Mouse (Mus musculus) megakaryocyte, embryonic 14.5 days (primary cell): ENCODE measurements around the gene Nebl. TPM values are rescaled to one million over a fixed set of nuclear protein-coding genes. Genes with fewer than 3 reads are reported as not detected.

ENCODE experiments used
- H3K27me3 ChIP-seq: replicated peaks from 2 replicates; pipeline ENCODE3; 2012; ENCODE audit warnings: inconsistent platforms
- H3K36me3 ChIP-seq: replicated peaks from 2 replicates; pipeline ENCODE3; 2012; ENCODE audit warnings: low read length, inconsistent platforms, mixed read lengths
- H3K4me1 ChIP-seq: 2 replicates; pipeline ENCODE4 v1.6.1; 2012; ENCODE audit warnings: inconsistent platforms
- H3K4me3 ChIP-seq: replicated peaks from 2 replicates; pipeline ENCODE3; 2012; ENCODE audit warnings: moderate library complexity, mild to moderate bottlenecking, inconsistent platforms
- H3K9me3 ChIP-seq: 2 replicates; pipeline ENCODE4 v1.6.1; 2012; ENCODE audit warnings: inconsistent platforms
- FLI1 ChIP-seq: IDR thresholded peaks from 2 replicates; pipeline ENCODE4 v1.6.1; 2012; ENCODE audit warnings: low read length, inconsistent platforms, mixed read lengths
- GATA1 ChIP-seq: IDR thresholded peaks from 3 replicates; pipeline ENCODE4 v1.6.1; 2012; ENCODE audit warnings: mixed read lengths, low read length, inconsistent platforms, borderline replicate concordance
- polyA plus RNA-seq: library from polyadenylated mRNA; stranded (reverse); fragments of >175 nt; gene quantifications from 2 replicates; pipeline ENCODE4 v1.2.3, GENCODE M21; 2012; ENCODE audit warnings: low replicate concordance; ENCODE audit not compliant: insufficient read depth

The Nebl gene
- polyA plus RNA-seq, 1 experiment = 0.04 TPM

- Histone ChIP-seq H3K4me1 (no peaks in the 10 kb centered on the region), H3K36me3 (no peaks in the 10 kb centered on the region), H3K27me3 (no peaks in the 10 kb centered on the region), H3K4me3 (no peak overlapping the region), H3K9me3 (peaks cover 12% of the 10 kb centered on the region)
- no peak for TF ChIP-seq GATA1
- no peak for TF ChIP-seq FLI1
These were observed 20.0 kb downstream of the Nebl start for GRCm38 (mm10) chr2:17711216-17711615.

- H3K27me3 ChIP-seq = no peaks in the 10 kb centered on the region
- H3K4me3 ChIP-seq = no peak overlapping the region
- H3K36me3 ChIP-seq = no peaks in the 10 kb centered on the region
- H3K4me1 ChIP-seq = no peaks in the 10 kb centered on the region
- TF ChIP-seq FLI1 (no peak), GATA1 (no peak)
- H3K9me3 ChIP-seq = peaks cover 9% of the 10 kb centered on the region
These were observed 21.2 kb downstream of the Nebl start for GRCm38 (mm10) chr2:17710083-17710482.

GRCm38 (mm10) chr2:17705964-17706363, 25.3 kb downstream of the Nebl start:
- no peaks in the 10 kb centered on the region for H3K36me3 ChIP-seq
- TF ChIP-seq FLI1 (no peak), GATA1 (no peak)

GRCm38 (mm10) chr2:17705426-17705825, 25.8 kb downstream of the Nebl start:
- Histone ChIP-seq H3K4me3 (no peak overlapping the region), H3K27me3 (no peaks in the 10 kb centered on the region), H3K9me3 (no peaks in the 10 kb centered on the region), H3K36me3 (no peaks in the 10 kb centered on the region), H3K4me1 (peaks cover 3% of the 10 kb centered on the region; the same call in 1 of the 2 replicates)
- TF ChIP-seq GATA1 (no peak), FLI1 (no peak)

More at GRCm38 (mm10) chr2:17705964-17706363, 25.3 kb downstream of the Nebl start:
- peaks cover 2% of the 10 kb centered on the region for H3K9me3 ChIP-seq
- peaks cover 3% of the 10 kb centered on the region; the same call in 1 of the 2 replicates for H3K4me1 ChIP-seq
- H3K4me3 ChIP-seq = no peak overlapping the region
- H3K27me3 ChIP-seq = no peaks in the 10 kb centered on the region

- Histone ChIP-seq H3K9me3 (no peaks in the 10 kb centered on the region), H3K4me1 (peaks cover 3% of the 10 kb centered on the region; the same call in 1 of the 2 replicates), H3K27me3 (no peaks in the 10 kb centered on the region), H3K4me3 (no peak overlapping the region), H3K36me3 (no peaks in the 10 kb centered on the region)
- no peak for TF ChIP-seq FLI1
- TF ChIP-seq GATA1 = no peak
These were observed 28.1 kb downstream of the Nebl start for GRCm38 (mm10) chr2:17703170-17703512.

GRCm38 (mm10) chr2:17702481-17703169, 28.6 kb downstream of the Nebl start:
- Histone ChIP-seq H3K9me3 (no peaks in the 10 kb centered on the region), H3K27me3 (no peaks in the 10 kb centered on the region), H3K4me3 (peak overlapping the region; percentile 47), H3K4me1 (peaks cover 3% of the 10 kb centered on the region; the same call in 1 of the 2 replicates), H3K36me3 (no peaks in the 10 kb centered on the region)
- no peak for TF ChIP-seq GATA1
- no peak for TF ChIP-seq FLI1

- no peaks in the 10 kb centered on the region for H3K36me3 ChIP-seq
- no peak for TF ChIP-seq GATA1
- H3K4me1 ChIP-seq = peaks cover 3% of the 10 kb centered on the region; the same call in 1 of the 2 replicates
- H3K27me3 ChIP-seq = no peaks in the 10 kb centered on the region
- H3K4me3 ChIP-seq = no peak overlapping the region
- no peaks in the 10 kb centered on the region for H3K9me3 ChIP-seq
These were observed 32.8 kb downstream of the Nebl start for GRCm38 (mm10) chr2:17698161-17699087.

- Histone ChIP-seq H3K36me3 (no peaks in the 10 kb centered on the region), H3K27me3 (no peaks in the 10 kb centered on the region), H3K4me1 (peaks cover 4% of the 10 kb centered on the region; the same call in 1 of the 2 replicates), H3K4me3 (no peak overlapping the region), H3K9me3 (no peaks in the 10 kb centered on the region)
- no peak for TF ChIP-seq FLI1
- no peak for TF ChIP-seq GATA1
These were observed 38.3 kb downstream of the Nebl start for GRCm38 (mm10) chr2:17692926-17693325.

GRCm38 (mm10) chr2:17690264-17690663, 41.0 kb downstream of the Nebl start:
- Histone ChIP-seq H3K27me3 (no peaks in the 10 kb centered on the region), H3K36me3 (no peaks in the 10 kb centered on the region), H3K9me3 (no peaks in the 10 kb centered on the region), H3K4me3 (no peak overlapping the region), H3K4me1 (peaks cover 4% of the 10 kb centered on the region; the same call in 1 of the 2 replicates)
- no peak for TF ChIP-seq FLI1
- TF ChIP-seq GATA1 = no peak

- Histone ChIP-seq H3K9me3 (no peaks in the 10 kb centered on the region), H3K4me1 (peaks cover 4% of the 10 kb centered on the region; the same call in 1 of the 2 replicates), H3K27me3 (no peaks in the 10 kb centered on the region), H3K36me3 (no peaks in the 10 kb centered on the region), H3K4me3 (no peak overlapping the region)
- TF ChIP-seq FLI1 (no peak), GATA1 (no peak)
These were observed 44.1 kb downstream of the Nebl start for GRCm38 (mm10) chr2:17687141-17687540.
